Mouse (Mus musculus) bone marrow, adult 2 months (tissue): ENCODE data around the gene Dspp. TPM values are rescaled to one million over a fixed set of nuclear protein-coding genes. Genes with fewer than 3 reads are reported as not detected.

Source experiments
- H3K27ac ChIP-seq: fragments of 200-500 bp; 2 replicates; pipeline ENCODE4 v1.5.1; 2012; ENCODE audit warnings: low read depth, mild to moderate bottlenecking, control low read depth, inconsistent platforms, low read length; ENCODE audit not compliant: control insufficient read depth, poor library complexity, insufficient read depth
- H3K4me1 ChIP-seq: fragments of 200-500 bp; 2 replicates; pipeline ENCODE4 v1.6.1; 2011; ENCODE audit warnings: low read length; ENCODE audit not compliant: control insufficient read depth, insufficient read depth
- H3K4me3 ChIP-seq: fragments of 200-500 bp; replicated peaks from 2 replicates; pipeline ENCODE3; 2011; ENCODE audit warnings: mild to moderate bottlenecking, low read depth, low read length, control low read depth; ENCODE audit not compliant: control insufficient read depth
- CTCF ChIP-seq: fragments of 200-500 bp; IDR thresholded peaks from 2 replicates; pipeline ENCODE4 v1.5.1; 2011; ENCODE audit warnings: low read length, control low read depth; ENCODE audit not compliant: control insufficient read depth, insufficient read depth
- POLR2A ChIP-seq: fragments of 200-500 bp; IDR thresholded peaks from 2 replicates; pipeline ENCODE4 v1.6.1; 2011; ENCODE audit warnings: low read depth, mild to moderate bottlenecking, control low read depth, low read length, borderline replicate concordance; ENCODE audit not compliant: control insufficient read depth
- WGBS: fragments of 180-500 bp; shearing (Covaris S2); methylation state at CpG from one replicate; pipeline ENCODE4 v1.1.7; 2018; 5-methylcytosine and 5-hydroxymethylcytosine counted together
- polyA plus RNA-seq: library from polyadenylated mRNA; stranded (reverse); fragments of >200 nt; gene quantifications from 2 replicates; pipeline ENCODE4 v1.2.4, GENCODE M21; 2011; ENCODE audit warnings: low replicate concordance; ENCODE audit not compliant: missing spikeins, insufficient read depth, insufficient read length

Dspp gene
- polyA plus RNA-seq, 1 experiment = not detected

- TF ChIP-seq POLR2A (no peak), CTCF (no peak)
- no peaks in the 10 kb centered on the region for H3K4me1 ChIP-seq
- no peak overlapping the region for H3K4me3 ChIP-seq
- 73% methylated on average over 10 of the region's 10 CpGs for WGBS
- H3K27ac ChIP-seq = no peak overlapping the region
Observed at GRCm38 (mm10) chr5:104137920-104138541, 32.5 kb upstream of the Dspp start.

DNA sequence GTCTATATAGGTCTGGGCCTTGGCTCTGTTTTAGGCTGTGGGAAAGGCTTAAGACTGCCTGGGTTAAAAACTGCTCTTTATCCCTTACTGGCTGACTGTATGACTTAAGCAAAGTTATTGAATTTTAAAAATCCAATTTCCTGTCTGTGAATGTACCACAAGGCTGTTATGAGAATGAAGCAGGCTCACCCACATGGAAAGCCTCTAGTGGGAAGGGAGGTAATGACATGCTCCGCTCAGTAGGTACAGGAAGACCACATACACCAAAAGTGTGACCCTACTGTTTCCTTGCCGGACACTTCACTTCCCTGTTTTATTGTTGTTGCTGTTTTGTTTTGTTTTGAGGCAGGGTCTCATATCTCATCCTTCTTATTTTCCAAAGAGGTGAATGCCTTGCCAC is 29.4 kb upstream of the Dspp start:
- WGBS = 44% methylated on average over 2 of the region's 2 CpGs
- Histone ChIP-seq H3K4me1 (no peaks in the 10 kb centered on the region), H3K4me3 (no peak overlapping the region), H3K27ac (no peak overlapping the region)
- TF ChIP-seq CTCF (no peak), POLR2A (no peak)

- Histone ChIP-seq H3K27ac (no peak overlapping the region), H3K4me1 (no peaks in the 10 kb centered on the region), H3K4me3 (no peak overlapping the region)
- WGBS = 78% methylated on average over 4 of the region's 4 CpGs
- TF ChIP-seq POLR2A (no peak), CTCF (no peak)
Observed at GRCm38 (mm10) chr5:104144057-104144456, 26.5 kb upstream of the Dspp start.

DNA sequence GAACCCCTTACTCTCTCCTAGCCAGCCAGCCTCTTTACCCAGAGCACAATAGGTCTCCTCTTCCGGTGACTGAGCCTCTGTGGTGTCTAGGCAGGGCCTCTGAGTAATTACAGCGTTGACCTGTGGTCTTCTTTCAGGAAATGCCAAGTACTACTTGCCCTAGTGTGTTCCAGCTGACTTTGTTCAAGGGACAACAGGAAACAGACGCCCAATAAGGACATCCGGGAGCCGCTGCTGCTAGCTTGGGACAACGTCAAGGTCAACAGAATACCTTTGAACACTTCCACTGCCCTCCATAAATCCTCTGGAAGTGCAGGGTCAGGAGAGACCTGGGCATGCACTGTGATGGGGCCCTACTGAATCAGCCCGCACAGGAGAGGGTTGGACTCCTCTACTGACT is 21.2 kb upstream of the Dspp start:
- no peak for TF ChIP-seq CTCF
- no peak for TF ChIP-seq POLR2A
- no peak overlapping the region for H3K27ac ChIP-seq
- 20% methylated on average over 7 of the region's 7 CpGs for WGBS
- H3K4me3 ChIP-seq = no peak overlapping the region
- no peaks in the 10 kb centered on the region for H3K4me1 ChIP-seq

- TF ChIP-seq POLR2A (no peak), CTCF (no peak)
- H3K27ac ChIP-seq = no peak overlapping the region
- H3K4me1 ChIP-seq = no peaks in the 10 kb centered on the region
- WGBS = 85% methylated on average over 6 of the region's 6 CpGs
- H3K4me3 ChIP-seq = no peak overlapping the region
Observed at GRCm38 (mm10) chr5:104150196-104150595, 20.3 kb upstream of the Dspp start.

DNA sequence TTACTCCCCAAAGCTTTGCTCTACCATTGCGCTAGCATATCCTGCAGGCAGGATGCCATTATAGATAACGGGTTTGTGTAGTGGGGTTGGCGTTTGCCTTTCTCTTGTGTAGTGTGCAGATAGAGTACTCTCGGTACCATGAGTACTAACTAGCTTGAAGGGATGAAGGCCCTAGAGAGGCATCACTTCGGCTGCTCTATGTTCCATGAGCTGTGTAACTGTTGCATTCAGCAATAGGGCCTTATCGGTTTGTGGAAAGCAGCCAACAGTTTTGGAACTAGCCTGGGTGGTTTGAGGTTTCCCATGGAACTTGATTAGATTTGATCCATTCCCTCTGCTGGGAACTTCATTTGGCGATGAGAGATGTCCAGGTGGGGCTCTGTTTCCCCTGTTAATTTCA is 12.8 kb upstream of the Dspp start:
- Histone ChIP-seq H3K4me3 (no peak overlapping the region), H3K27ac (no peak overlapping the region), H3K4me1 (no peaks in the 10 kb centered on the region)
- TF ChIP-seq CTCF = no peak
- TF ChIP-seq POLR2A = no peak
- WGBS = 86% methylated on average over 7 of the region's 7 CpGs

- 79% methylated on average over 7 of the region's 7 CpGs for WGBS
- TF ChIP-seq POLR2A (no peak), CTCF (no peak)
- H3K27ac ChIP-seq = no peak overlapping the region
- no peak overlapping the region for H3K4me3 ChIP-seq
- H3K4me1 ChIP-seq = no peaks in the 10 kb centered on the region
Observed at GRCm38 (mm10) chr5:104158332-104159052, 12.0 kb upstream of the Dspp start.

DNA sequence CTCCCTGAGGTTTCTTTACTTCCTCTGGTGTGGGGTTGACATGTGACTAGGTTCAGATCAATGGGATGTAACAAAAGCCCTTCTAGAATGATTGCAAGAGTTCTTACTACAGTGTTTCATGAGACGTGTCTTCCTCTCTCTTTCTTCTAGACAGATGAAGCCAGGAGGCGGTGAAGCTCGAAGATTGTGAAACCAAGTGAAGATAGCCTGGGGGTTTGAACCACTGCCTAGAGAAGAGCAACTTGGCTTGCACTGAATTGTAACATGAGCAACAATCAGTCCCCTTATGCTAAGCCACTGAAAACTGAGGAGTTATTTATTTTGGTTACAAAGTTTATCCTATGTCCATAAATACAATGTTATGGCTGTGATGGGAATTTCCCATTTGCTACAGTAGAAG is 9.9 kb upstream of the Dspp start:
- WGBS = 71% methylated on average over 3 of the region's 3 CpGs
- no peak overlapping the region for H3K27ac ChIP-seq
- TF ChIP-seq POLR2A (no peak), CTCF (no peak)
- no peaks in the 10 kb centered on the region for H3K4me1 ChIP-seq
- H3K4me3 ChIP-seq = no peak overlapping the region

GRCm38 (mm10) chr5:104161390-104161789 is 9.1 kb upstream of the Dspp start:
- H3K4me3 ChIP-seq = no peak overlapping the region
- WGBS = 75% methylated on average over 1 of the region's 1 CpGs
- no peak for TF ChIP-seq POLR2A
- no peak for TF ChIP-seq CTCF
- H3K27ac ChIP-seq = no peak overlapping the region
- H3K4me1 ChIP-seq = no peaks in the 10 kb centered on the region

DNA sequence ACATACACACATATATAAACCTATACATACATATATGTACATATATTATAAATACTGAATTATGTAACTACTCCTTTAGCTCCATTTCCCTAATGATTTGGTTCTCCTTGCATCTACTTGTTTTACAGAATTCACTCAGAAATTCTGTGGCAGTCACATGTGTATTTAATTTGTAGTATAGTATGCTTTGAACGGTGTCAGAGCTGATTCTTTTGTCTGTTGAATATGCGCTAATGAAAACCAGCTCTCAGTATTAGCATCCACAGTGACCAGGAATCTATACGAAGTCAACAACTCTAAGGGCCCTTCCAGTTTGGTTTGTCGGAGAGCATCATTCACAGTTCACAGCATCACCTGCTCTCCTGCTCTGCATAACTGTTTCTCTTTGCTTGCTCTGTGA is 7.0 kb upstream of the Dspp start:
- 85% methylated on average over 4 of the region's 4 CpGs for WGBS
- Histone ChIP-seq H3K4me1 (no peaks in the 10 kb centered on the region), H3K4me3 (no peak overlapping the region), H3K27ac (no peak overlapping the region)
- no peak for TF ChIP-seq POLR2A
- TF ChIP-seq CTCF = no peak
